Mouse (Mus musculus) left cerebral cortex, postnatal 4 days (tissue): ENCODE data around the gene Itgb6. TPM values are rescaled to one million over a fixed set of nuclear protein-coding genes. Genes with fewer than 3 reads are reported as not detected.

Source experiments
- total RNA-seq, 2 experiments: library from RNA; stranded (reverse); gene quantifications; 2 replicates each; pipeline ENCODE4 v1.2.3; 2021

Itgb6 gene
- total RNA-seq, 2 experiments from 2014 or later, result not detected

Other genes starting within 250 kb of the Itgb6 start
- 1 to 10 TPM in 1 of 2 experiments, under 1 TPM in 1; 0.34 to 1.0 TPM for gene Pla2r1, start 169.3 kb downstream of the Itgb6 start, total RNA-seq
- gene Rbms1, start 240.5 kb upstream of the Itgb6 start, total RNA-seq, result 10 to 100 TPM; 36.7 to 51.8 TPM